Mouse (Mus musculus) brown adipose tissue, adult 24 weeks (tissue): Measurements from ENCODE around the gene Cecr2. TPM values are rescaled to one million over a fixed set of nuclear protein-coding genes. Genes with fewer than 3 reads are reported as not detected.
"Not testable (repeated sequence)": the region's sequence is repeated elsewhere in the genome, so short reads cannot be mapped to it uniquely, and the experiment has no call there.

Experiments used
- H3K27ac ChIP-seq: fragments of 200-500 bp; replicated peaks from 2 replicates; pipeline ENCODE4 v1.5.1; 2012; ENCODE audit warnings: low read depth, mild to moderate bottlenecking, low read length
- H3K4me1 ChIP-seq: fragments of 200-500 bp; 2 replicates; pipeline ENCODE4 v1.6.1; 2012; ENCODE audit warnings: low read length, mixed read lengths; ENCODE audit not compliant: control insufficient read depth, insufficient read depth, insufficient read length
- H3K4me3 ChIP-seq: fragments of 200-500 bp; 2 replicates; pipeline ENCODE4 v1.5.1; 2012; ENCODE audit warnings: low read depth, mild to moderate bottlenecking, low read length, moderate library complexity; ENCODE audit not compliant: insufficient read depth
- polyA plus RNA-seq: library from polyadenylated mRNA; stranded (reverse); fragments of >200 nt; gene quantifications from 2 replicates; pipeline ENCODE4 v1.2.4, GENCODE M21; 2012; ENCODE audit not compliant: missing spikeins, insufficient read depth, insufficient read length

Gene Cecr2
- 7.3 and 8.7 TPM in 2 replicates for polyA plus RNA-seq

GRCm38 (mm10) chr6:120665816-120666760, at the start of gene Cecr2:
Gene Cecr2, plus strand, starts transcription at chr6:120666369.
- H3K27ac ChIP-seq = peak within 1 kb of the TSS; percentile 88

GRCm38 (mm10) chr6:120617586-120617985, 48.6 kb upstream of the Cecr2 start:
- H3K27ac ChIP-seq = no peak overlapping the region
- H3K4me3 ChIP-seq = no peak overlapping the region
- no peaks in the 10 kb centered on the region for H3K4me1 ChIP-seq

More at GRCm38 (mm10) chr6:120665816-120666760, at the start of gene Cecr2:
- H3K4me3 ChIP-seq = peak within 1 kb of the TSS; percentile 98
- peaks cover 4% of the 10 kb centered on the region; the same call in 1 of the 2 replicates for H3K4me1 ChIP-seq

- no peak overlapping the region for H3K27ac ChIP-seq
- H3K4me1 ChIP-seq = no peaks in the 10 kb centered on the region
- H3K4me3 ChIP-seq = no peak overlapping the region
Measured at GRCm38 (mm10) chr6:120618518-120619402, 47.4 kb upstream of the Cecr2 start.

- Histone ChIP-seq H3K27ac (no peak overlapping the region), H3K4me3 (no peak overlapping the region), H3K4me1 (no peaks in the 10 kb centered on the region)
Measured at GRCm38 (mm10) chr6:120620193-120620592, 46.0 kb upstream of the Cecr2 start.

- no peak overlapping the region for H3K27ac ChIP-seq
- H3K4me1 ChIP-seq = no peaks in the 10 kb centered on the region; the same call in 1 of the 2 replicates
- no peak overlapping the region for H3K4me3 ChIP-seq
Measured at GRCm38 (mm10) chr6:120625081-120625480, 41.1 kb upstream of the Cecr2 start.

- Histone ChIP-seq H3K4me3 (no peak overlapping the region), H3K4me1 (no peaks in the 10 kb centered on the region; the same call in 1 of the 2 replicates)
Measured at GRCm38 (mm10) chr6:120627096-120627495, 39.1 kb upstream of the Cecr2 start.

GRCm38 (mm10) chr6:120628963-120629362, 37.2 kb upstream of the Cecr2 start:
- no peaks in the 10 kb centered on the region; the same call in 1 of the 2 replicates for H3K4me1 ChIP-seq
- no peak overlapping the region for H3K4me3 ChIP-seq
- H3K27ac ChIP-seq = no peak overlapping the region

More at GRCm38 (mm10) chr6:120627096-120627495, 39.1 kb upstream of the Cecr2 start:
- no peak overlapping the region for H3K27ac ChIP-seq

- Histone ChIP-seq H3K4me1 (no peaks in the 10 kb centered on the region), H3K27ac (no peak overlapping the region), H3K4me3 (no peak overlapping the region)
Measured at GRCm38 (mm10) chr6:120635391-120636028, 30.7 kb upstream of the Cecr2 start.

GRCm38 (mm10) chr6:120639547-120639946, 26.6 kb upstream of the Cecr2 start:
- Histone ChIP-seq H3K4me3 (no peak overlapping the region), H3K4me1 (peaks cover 7% of the 10 kb centered on the region), H3K27ac (no peak overlapping the region)

- Histone ChIP-seq H3K4me3 (no peak overlapping the region), H3K27ac (no peak overlapping the region), H3K4me1 (peaks cover 12% of the 10 kb centered on the region)
Measured at GRCm38 (mm10) chr6:120641866-120642378, 24.2 kb upstream of the Cecr2 start.

GRCm38 (mm10) chr6:120643776-120644175, 22.4 kb upstream of the Cecr2 start:
- Histone ChIP-seq H3K4me1 (peaks cover 12% of the 10 kb centered on the region), H3K4me3 (no peak overlapping the region), H3K27ac (peak overlapping the region; percentile 91)

- Histone ChIP-seq H3K4me1 (peaks cover 12% of the 10 kb centered on the region), H3K27ac (peak overlapping the region; percentile 91), H3K4me3 (0 out of 2 replicates have a peak overlapping the region, but pooled peaks have one; percentile 7)
Measured at GRCm38 (mm10) chr6:120644346-120645299, 21.5 kb upstream of the Cecr2 start.

GRCm38 (mm10) chr6:120647246-120648028, 18.7 kb upstream of the Cecr2 start:
- not testable (repeated sequence) for H3K4me3 ChIP-seq, H3K27ac ChIP-seq
- H3K4me1 ChIP-seq = peaks cover 12% of the 10 kb centered on the region
